Mouse (Mus musculus): ENCODE results near the gene Tpsab1.

- TF ChIP-seq CHD2 (IDR thresholded peaks at IDR 0.05; ENCODE audit: low read depth, low read length), result no peak
- TF ChIP-seq ZC3H11A (IDR thresholded peaks at IDR 0.05; ENCODE audit: borderline replicate concordance, low read depth, low read length), result no peak
- TF ChIP-seq MAFK (IDR thresholded peaks at IDR 0.05; ENCODE audit: insufficient read depth, low read depth, low read length), result no peak
Measured at GRCm38 (mm10) chr17:25368973-25369372, 23.6 kb upstream of the Tpsab1 start, which contains the start of gene Tpsg1.

Measured in ES-E14 (cell line).